Mouse (Mus musculus): ENCODE data around the gene Ifi202b.

- TF ChIP-seq CTCF (IDR thresholded peaks at IDR 0.05; ENCODE audit: low read depth, low read length) (no peak), POLR2A (IDR thresholded peaks at IDR 0.05; ENCODE audit: extremely low read depth, insufficient read depth, low read length) (no peak)
Observed at GRCm38 (mm10) chr1:173995003-173995402, 12.5 kb upstream of the Ifi202b start.

Data from liver, adult 2 months (tissue).